Mouse (Mus musculus) adrenal gland (tissue): ENCODE data around the gene C2cd6.

Experiments used
- intact Hi-C: fragments of 180-260 bp; cut with DNase I; formaldehyde crosslinking; loops from one replicate; pipeline ENCODE4 v1.15.1; 2025
- long read RNA-seq, 2 experiments: library from polyadenylated mRNA; unstranded; transcript quantifications; one replicate each; pipeline ENCODE4 v2.0.0; 2020; ENCODE audit warnings: borderline replicate concordance in 1 of 2; ENCODE audit not compliant: insufficient replicate concordance in 1 of 2

Gene C2cd6
- long read RNA-seq, experiment 1 = 0 reads
- long read RNA-seq, experiment 2 = 0 reads

DNA sequence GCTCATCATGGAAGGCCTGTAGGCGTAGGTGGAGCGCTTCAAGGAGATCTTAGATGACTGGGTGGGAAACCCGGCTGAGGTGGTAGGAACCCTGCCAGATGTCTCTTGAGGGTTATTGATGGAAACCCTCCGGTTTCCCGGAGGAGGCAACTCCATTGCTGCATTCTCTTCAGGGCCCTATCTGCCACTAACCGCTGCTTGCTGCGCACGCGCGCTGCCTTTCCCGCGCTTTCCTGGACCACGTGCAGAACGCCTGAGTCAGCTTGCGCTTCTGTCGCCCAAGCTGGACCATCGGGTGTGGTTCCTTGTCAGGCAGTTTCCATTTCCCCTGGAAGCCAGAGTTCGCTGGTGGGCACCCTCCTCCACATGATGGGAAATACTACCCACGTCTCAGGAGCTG lies at the start of gene C2cd6:
Gene C2cd6, minus strand, starts transcription at position 196 of the 400 bp plus-strand sequence.
- intact Hi-C loops = no loop called here

DNA sequence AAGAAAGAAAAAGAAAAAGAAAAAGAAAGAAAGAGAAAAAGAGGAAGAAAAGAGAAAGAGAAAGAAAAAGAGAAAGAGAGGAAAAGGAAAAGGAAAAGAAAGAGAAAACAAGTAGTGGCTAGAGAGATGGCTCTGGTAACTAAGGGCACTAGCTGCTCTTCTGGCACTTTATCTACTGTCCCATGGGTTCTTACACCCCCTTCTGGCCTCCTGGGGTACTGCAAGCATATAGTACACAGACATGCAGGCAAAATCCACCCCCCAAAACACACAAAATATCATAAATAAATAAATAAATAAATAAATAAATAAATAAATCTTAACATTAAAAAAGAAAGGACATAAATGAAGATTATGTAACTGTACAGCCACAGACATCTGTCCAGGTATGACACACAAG lies 48.1 kb upstream of the C2cd6 start:
- intact Hi-C loops = loop anchor here (5.0 kb wide), 4 partner anchors 76 to 366 kb away; partner anchors contain the start of gene Als2

- intact Hi-C loops = no loop called here
Measured at GRCm38 (mm10) chr1:59134419-59134818, 39.7 kb upstream of the C2cd6 start.

- intact Hi-C loops = no loop called here
Measured at GRCm38 (mm10) chr1:59128879-59129278, 34.2 kb upstream of the C2cd6 start.

GRCm38 (mm10) chr1:59125558-59125957 lies 30.9 kb upstream of the C2cd6 start:
- intact Hi-C loops = no loop called here

GRCm38 (mm10) chr1:59119720-59120457 lies 25.2 kb upstream of the C2cd6 start, which contains the start of gene Tmem237:
TSS of gene Tmem237 (minus strand) at chr1:59120408.
- intact Hi-C loops = no loop called here

DNA sequence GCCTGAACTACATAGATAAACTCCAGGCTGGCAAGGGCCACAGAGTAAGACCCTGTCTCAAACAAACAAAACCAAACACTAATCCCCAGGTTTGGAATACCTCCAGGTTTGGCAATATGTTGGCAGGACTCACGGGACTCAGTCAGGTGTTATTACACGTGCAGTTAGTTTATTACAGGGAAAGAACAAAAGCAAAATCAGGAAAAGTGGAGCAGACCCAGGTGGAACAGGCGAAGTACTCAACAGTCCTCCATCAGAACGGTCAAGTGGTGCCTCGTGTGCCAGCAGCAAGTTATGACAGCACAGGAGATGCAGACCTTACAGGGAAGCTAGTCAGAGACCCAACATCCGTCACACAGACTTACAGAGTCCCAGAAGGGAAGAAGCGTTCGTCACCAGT lies 15.8 kb upstream of the C2cd6 start:
- intact Hi-C loops = no loop called here

- intact Hi-C loops = no loop called here
Measured at GRCm38 (mm10) chr1:59102071-59102470, 7.4 kb upstream of the C2cd6 start.

- intact Hi-C loops = no loop called here
Measured at GRCm38 (mm10) chr1:59101020-59101419, 6.3 kb upstream of the C2cd6 start.

DNA sequence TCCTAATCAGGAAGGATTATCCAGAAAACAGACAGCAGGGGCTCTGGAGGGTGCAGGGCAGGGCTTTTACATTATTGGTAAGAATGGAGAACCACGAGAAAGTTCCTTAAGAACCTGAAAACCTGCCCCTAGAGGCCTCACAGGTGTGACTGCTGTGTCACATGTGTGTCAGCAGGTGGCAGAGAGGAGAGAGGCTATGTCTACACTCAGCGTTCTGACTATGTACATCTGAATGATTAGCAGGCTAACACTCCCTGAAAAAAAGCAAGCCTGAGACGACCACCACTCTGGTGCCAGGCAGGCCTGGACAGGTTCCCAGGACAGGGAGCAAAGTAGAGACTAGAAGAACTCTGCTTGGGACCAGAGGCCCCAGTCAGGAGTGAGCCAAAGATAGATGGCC lies 23.8 kb downstream of the C2cd6 start:
- intact Hi-C loops = no loop called here

DNA sequence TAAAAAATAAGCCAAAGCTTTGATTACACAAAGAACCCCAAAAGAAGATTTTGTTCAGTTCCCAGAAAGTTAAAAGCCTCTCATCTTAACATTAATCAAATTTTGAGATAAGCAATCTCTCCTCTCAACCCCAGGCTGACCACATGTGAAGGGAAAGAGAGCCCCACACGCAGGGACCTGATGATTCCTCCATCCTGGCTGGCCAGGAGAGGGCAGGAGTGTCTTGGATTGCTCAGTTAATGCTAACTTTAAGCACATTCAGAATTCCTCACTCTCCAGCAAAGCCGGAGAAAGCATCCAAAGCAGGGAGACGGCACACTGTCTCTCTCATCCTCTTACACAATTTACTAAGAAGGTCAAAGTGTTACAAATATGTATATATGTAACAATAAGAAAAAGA lies 26.7 kb downstream of the C2cd6 start:
- intact Hi-C loops = loop anchor here (5.0 to 10.0 kb wide), 2 partner anchors 74 to 167 kb away; partner anchors contain the start of gene Als2

DNA sequence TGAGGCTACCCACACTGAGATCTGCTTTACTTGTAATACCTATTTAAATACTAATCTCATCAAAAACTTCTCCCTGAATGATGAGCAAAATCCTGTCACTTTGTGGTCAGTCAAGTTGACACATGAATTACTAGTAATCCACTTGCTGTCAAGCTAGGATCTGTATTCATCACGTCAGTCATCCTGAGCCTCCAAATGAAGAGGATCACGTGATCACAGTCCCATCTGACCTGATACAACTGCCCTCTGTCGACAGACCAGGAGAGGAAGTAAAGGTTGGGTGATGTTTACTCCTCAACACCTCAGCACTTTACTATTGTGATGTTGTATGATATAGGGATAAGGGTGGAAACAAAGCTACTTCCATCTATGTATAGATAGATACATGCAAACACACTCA lies 31.0 kb downstream of the C2cd6 start:
- intact Hi-C loops = loop anchor here (10.0 kb wide), 1 partner anchor 171 kb away; the partner anchor contains the start of gene Als2

DNA sequence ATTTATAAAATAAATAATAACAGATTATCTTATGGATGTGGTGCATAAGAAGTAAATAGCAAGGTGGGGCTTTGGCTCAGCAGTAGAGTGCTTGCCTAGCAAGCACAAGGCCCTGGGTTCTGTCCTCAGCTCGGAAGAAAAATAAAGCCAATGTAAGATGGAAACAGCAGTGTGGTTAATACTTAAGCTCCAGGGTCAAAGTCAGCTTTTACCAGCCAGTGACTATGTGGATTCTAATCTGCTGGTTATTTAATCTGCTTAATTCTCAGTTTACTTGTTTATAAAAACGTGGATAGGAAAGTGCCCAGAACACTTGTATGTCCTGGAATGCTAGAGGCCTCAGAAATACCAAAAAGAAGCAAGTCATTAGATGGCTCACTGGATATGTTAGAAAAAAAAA lies 37.7 kb downstream of the C2cd6 start:
- intact Hi-C loops = no loop called here

DNA sequence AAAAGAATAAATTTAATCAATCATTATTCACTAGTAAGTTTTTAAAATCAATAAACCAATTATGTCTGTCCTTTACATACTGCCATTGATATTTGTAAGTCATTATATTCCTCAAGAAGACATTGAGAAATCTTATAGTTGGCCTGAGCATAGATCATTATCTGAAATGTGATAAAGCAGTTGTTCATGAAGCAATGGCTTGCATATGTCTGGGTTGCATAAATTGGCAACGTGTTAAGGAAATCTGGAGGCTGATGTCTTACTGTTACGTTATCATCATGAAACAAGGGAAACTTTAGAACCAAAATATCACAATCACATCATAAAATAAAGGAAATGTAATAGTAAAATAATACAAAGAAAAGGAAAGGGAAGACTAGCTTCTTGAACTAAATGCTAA lies 43.4 kb downstream of the C2cd6 start:
- intact Hi-C loops = no loop called here

DNA sequence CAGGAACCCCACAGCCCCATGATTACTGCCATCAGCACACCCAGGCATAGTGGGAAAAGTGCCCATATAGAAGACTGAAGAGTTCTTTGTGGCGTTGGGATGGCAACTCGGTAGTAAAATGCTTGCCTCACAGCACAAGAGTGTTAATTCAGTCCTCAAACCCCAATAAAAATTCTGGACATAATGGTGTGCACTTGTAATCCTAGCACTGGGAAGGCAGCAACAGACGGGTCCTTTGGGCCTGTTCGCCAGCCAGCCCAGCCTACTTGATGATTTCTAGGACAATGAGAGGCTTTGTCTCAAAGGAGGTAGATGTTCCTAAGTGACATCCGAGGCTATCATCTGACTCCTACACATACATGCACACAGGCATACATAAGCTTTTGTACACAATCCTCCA lies 57.0 kb downstream of the C2cd6 start:
- intact Hi-C loops = no loop called here

GRCm38 (mm10) chr1:59021556-59021955 lies 73.1 kb downstream of the C2cd6 start:
- intact Hi-C loops = no loop called here

DNA sequence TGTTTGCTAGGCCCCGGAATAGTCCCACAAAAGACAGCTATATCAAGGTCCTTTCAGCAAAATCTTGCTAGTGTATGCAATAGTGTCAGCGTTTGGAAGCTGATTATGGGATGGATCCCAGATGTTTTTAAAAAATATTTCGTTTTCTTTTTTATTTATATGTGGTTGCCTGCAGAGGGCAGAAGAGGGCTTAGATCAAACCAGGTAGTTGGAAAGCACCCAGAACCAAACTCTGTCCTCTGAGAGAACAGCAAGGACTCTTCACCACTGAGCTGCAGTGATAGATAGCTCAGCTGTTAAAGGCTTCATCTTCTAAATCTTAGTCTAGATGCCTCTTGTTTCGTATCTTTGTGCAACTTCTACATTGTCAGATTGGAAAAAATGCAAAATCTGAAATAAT lies 85.5 kb downstream of the C2cd6 start:
- intact Hi-C loops = loop anchor here (5.0 to 10.0 kb wide), 2 partner anchors 133 to 236 kb away; no protein-coding TSS in a partner anchor
